Mouse (Mus musculus): ENCODE measurements around the gene Rps6kl1. TPM values are rescaled to one million over a fixed set of nuclear protein-coding genes. Genes with fewer than 3 reads are reported as not detected.

Gene Rps6kl1
- polyA plus RNA-seq, 1 experiment from 2014 or later, result 0.51 TPM

DNA sequence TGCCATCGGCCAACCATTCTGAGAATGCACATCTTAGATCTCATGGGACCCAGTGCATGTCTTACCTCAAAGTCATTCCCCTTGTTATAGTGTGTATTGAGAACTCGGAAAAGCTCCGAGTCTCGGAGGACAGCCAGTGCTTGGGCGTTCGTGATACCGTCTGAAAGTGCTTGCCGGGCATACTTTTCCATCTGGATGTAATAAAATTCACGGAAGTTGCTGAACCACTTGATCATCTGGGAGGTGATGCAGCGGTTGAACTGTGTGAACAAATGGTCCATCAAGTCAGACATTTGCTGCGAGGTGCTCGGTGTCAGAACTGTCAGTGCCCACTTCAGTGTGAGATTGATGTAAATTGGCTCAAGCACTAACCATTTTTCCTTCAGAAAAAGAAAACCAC, 63.2 kb downstream of the Rps6kl1 start:
- Histone ChIP-seq H3K9ac (ENCODE audit: low read length) (no peak overlapping the region), H3K27me3 (ENCODE audit: control insufficient read depth, insufficient read depth, low read length) (no peaks in the 10 kb centered on the region), H3K36me3 (ENCODE audit: control insufficient read depth, insufficient read depth, low read length) (peaks cover 12% of the 10 kb centered on the region), H3K27ac (replicated peaks; ENCODE audit: low read depth, low read length) (no peak overlapping the region), H3K9me3 (ENCODE audit: control insufficient read depth, low read length) (no peaks in the 10 kb centered on the region), H3K4me3 (ENCODE audit: low read depth, low read length) (no peak overlapping the region), H3K4me1 (ENCODE audit: control insufficient read depth, insufficient read depth, low read length) (0 out of 2 replicates have a peak, but pooled peaks cover 5% of the 10 kb centered on the region), H3K4me2 (ENCODE audit: low read depth, severe bottlenecking) (no peak overlapping the region)
- WGBS, result 56% methylated on average over 12 of the region's 12 CpGs
- DNase-seq (ENCODE audit: low spot score) (no peak), ATAC-seq (ENCODE audit: insufficient number of reproducible peaks, low FRiP score, low TSS enrichment, low read depth) (no peak)

Other genes starting within 250 kb of the Rps6kl1 start
- 167 and 169 TPM in 2 replicates for gene Fcf1, start 180.4 kb downstream of the Rps6kl1 start, polyA plus RNA-seq (2014; fragmentation: Nextera tagmentation; extraction: Ambion mirVana)
- 18.0 and 18.9 TPM in 2 replicates for gene Arel1, start 180.4 kb downstream of the Rps6kl1 start, polyA plus RNA-seq (2014; fragmentation: Nextera tagmentation; extraction: Ambion mirVana)
- gene Ylpm1, start 154.9 kb downstream of the Rps6kl1 start, polyA plus RNA-seq (2014; fragmentation: Nextera tagmentation; extraction: Ambion mirVana), result 49.2 and 51.2 TPM in 2 replicates
- 2.6 and 3.3 TPM in 2 replicates for gene Prox2, start 40.5 kb downstream of the Rps6kl1 start, polyA plus RNA-seq (2014; fragmentation: Nextera tagmentation; extraction: Ambion mirVana)
- gene Dlst, start 40.4 kb downstream of the Rps6kl1 start, polyA plus RNA-seq (2014; fragmentation: Nextera tagmentation; extraction: Ambion mirVana), result 108 and 109 TPM in 2 replicates
- gene Pgf, start 26.5 kb upstream of the Rps6kl1 start, polyA plus RNA-seq (2014; fragmentation: Nextera tagmentation; extraction: Ambion mirVana), result 13.4 and 13.5 TPM in 2 replicates
- gene Eif2b2, start 68.2 kb upstream of the Rps6kl1 start, polyA plus RNA-seq (2014; fragmentation: Nextera tagmentation; extraction: Ambion mirVana), result 102 and 103 TPM in 2 replicates
- 9.5 and 10.3 TPM in 2 replicates for gene Mlh3, start 119.3 kb upstream of the Rps6kl1 start, polyA plus RNA-seq (2014; fragmentation: Nextera tagmentation; extraction: Ambion mirVana)
- gene Acyp1, start 137.2 kb upstream of the Rps6kl1 start, polyA plus RNA-seq (2014; fragmentation: Nextera tagmentation; extraction: Ambion mirVana), result 55.1 and 62.3 TPM in 2 replicates
- gene Zc2hc1c, start 137.3 kb upstream of the Rps6kl1 start, polyA plus RNA-seq (2014; fragmentation: Nextera tagmentation; extraction: Ambion mirVana), result 0.67 and 0.85 TPM in 2 replicates
- 18.7 and 19.0 TPM in 2 replicates for gene Nek9, start 188.1 kb upstream of the Rps6kl1 start, polyA plus RNA-seq (2014; fragmentation: Nextera tagmentation; extraction: Ambion mirVana)
- gene Tmed10, start 223.6 kb upstream of the Rps6kl1 start, polyA plus RNA-seq (2014; fragmentation: Nextera tagmentation; extraction: Ambion mirVana), result 276 and 295 TPM in 2 replicates